8 mouse cellular contexts compared by ENCODE assay signal in genomic region chr11:119941794-119942193, GRCm38 (mm10). TPM values are rescaled to one million over a fixed set of nuclear protein-coding genes. Genes with fewer than 3 reads are reported as not detected.
DNase-seq lines count a peak whose midpoint lies in the region; ATAC-seq and TF ChIP-seq lines count a peak whose summit lies in the region.

No protein-coding gene starts in this region.

- H3K4me1 ChIP-seq in heart, embryonic 11.5 days (ENCODE audit: control insufficient read depth, insufficient read depth, low read length), result peaks cover 10% of the 10 kb centered on the region
- H3K4me1 ChIP-seq in E14TG2a.4 (replicated peaks; ENCODE audit: low read depth, low read length), result peaks cover 81% of the 10 kb centered on the region
- peaks cover 74% of the 10 kb centered on the region for H3K4me1 ChIP-seq in forebrain, embryonic 15.5 days
- peaks cover 42% of the 10 kb centered on the region for H3K4me1 ChIP-seq in liver, embryonic 16.5 days (ENCODE audit: control insufficient read depth, low read depth, low read length)

- 10% methylated on average over 8 of the region's 8 CpGs for WGBS in heart, embryonic 11.5 days (ENCODE audit: insufficient replicate concordance)
- WGBS in forebrain, embryonic 15.5 days, result 4% methylated on average over 8 of the region's 8 CpGs
- WGBS in liver, embryonic 16.5 days (ENCODE audit: insufficient replicate concordance), result 16% methylated on average over 8 of the region's 8 CpGs

- peaks cover 7% of the 10 kb centered on the region for H3K27me3 ChIP-seq in heart, embryonic 11.5 days (ENCODE audit: control insufficient read depth, insufficient read depth, low read length)
- H3K27me3 ChIP-seq in E14TG2a.4 (ENCODE audit: insufficient read depth, low read length), result peaks cover 39% of the 10 kb centered on the region
- H3K27me3 ChIP-seq in forebrain, embryonic 15.5 days, result no peaks in the 10 kb centered on the region
- H3K27me3 ChIP-seq in liver, embryonic 16.5 days (ENCODE audit: control insufficient read depth, insufficient read depth, low read depth, low read length), result peaks cover 41% of the 10 kb centered on the region

- no peak for DNase-seq in heart, adult 18-20 months
- no peak for DNase-seq in frontal cortex, postnatal 10 days (ENCODE audit: low spot score in 2 of 2)
- DNase-seq in left cerebral cortex, adult 9 months (ENCODE audit: low spot score in 2 of 2), result no peak
- no peak for DNase-seq in frontal cortex, postnatal 25 days (ENCODE audit: low spot score in 2 of 2)

- H3K36me3 ChIP-seq in heart, embryonic 11.5 days (ENCODE audit: control insufficient read depth, insufficient read depth, low read length), result no peaks in the 10 kb centered on the region
- peaks cover 6% of the 10 kb centered on the region; the same call in 1 of the 2 replicates for H3K36me3 ChIP-seq in E14TG2a.4 (ENCODE audit: insufficient read depth, low read length)
- H3K36me3 ChIP-seq in forebrain, embryonic 15.5 days, result no peaks in the 10 kb centered on the region
- no peaks in the 10 kb centered on the region for H3K36me3 ChIP-seq in liver, embryonic 16.5 days (ENCODE audit: control insufficient read depth, insufficient read depth)

- peak overlapping the region; percentile 64; the same call in 1 of the 2 replicates for H3K9ac ChIP-seq in heart, embryonic 11.5 days (ENCODE audit: low read depth, low read length)
- peak overlapping the region; percentile 72; the same call in 1 of the 2 replicates for H3K9ac ChIP-seq in forebrain, embryonic 15.5 days (replicated peaks)
- no peak overlapping the region; the same call in 1 of the 2 replicates for H3K9ac ChIP-seq in liver, embryonic 16.5 days (ENCODE audit: low read depth, low read length)

- H3K27ac ChIP-seq in heart, embryonic 11.5 days (ENCODE audit: low read depth, low read length), result no peak overlapping the region
- peak overlapping the region; percentile 93 for H3K27ac ChIP-seq in forebrain, embryonic 15.5 days (replicated peaks)
- no peak overlapping the region; the same call in 1 of the 2 replicates for H3K27ac ChIP-seq in liver, embryonic 16.5 days (ENCODE audit: low read length)

- ATAC-seq in heart, embryonic 11.5 days (replicated peaks; ENCODE audit: insufficient number of reproducible peaks, low FRiP score, low TSS enrichment), result no peak
- no peak for ATAC-seq in forebrain, embryonic 15.5 days (replicated peaks)
- ATAC-seq in liver, embryonic 16.5 days (ENCODE audit: low read depth), result no peak

- H3K4me3 ChIP-seq in heart, embryonic 11.5 days (ENCODE audit: low read depth, low read length), result peak overlapping the region; percentile 67
- H3K4me3 ChIP-seq in E14TG2a.4 (replicated peaks; ENCODE audit: low read length), result peak overlapping the region; percentile 88
- peak overlapping the region; percentile 91 for H3K4me3 ChIP-seq in forebrain, embryonic 15.5 days
- H3K4me3 ChIP-seq in liver, embryonic 16.5 days (ENCODE audit: low read depth, low read length), result peak overlapping the region; percentile 70

- peak overlapping the region; percentile 90 for H3K4me2 ChIP-seq in heart, embryonic 11.5 days
- peak overlapping the region; percentile 97 for H3K4me2 ChIP-seq in forebrain, embryonic 15.5 days (replicated peaks)
- H3K4me2 ChIP-seq in liver, embryonic 16.5 days (ENCODE audit: low read depth, low read length), result peak overlapping the region; percentile 91

- no peaks in the 10 kb centered on the region for H3K9me3 ChIP-seq in heart, embryonic 11.5 days (replicated peaks; ENCODE audit: control insufficient read depth, low read length)
- no peaks in the 10 kb centered on the region for H3K9me3 ChIP-seq in E14TG2a.4 (ENCODE audit: low read length)
- H3K9me3 ChIP-seq in forebrain, embryonic 15.5 days, result no peaks in the 10 kb centered on the region
- no peaks in the 10 kb centered on the region for H3K9me3 ChIP-seq in liver, embryonic 16.5 days (replicated peaks; ENCODE audit: control insufficient read depth, low read length)

- TF ChIP-seq CTCF in E14TG2a.4 (conservative IDR thresholded peaks at IDR 0.05; ENCODE audit: low read length), result no peak

RNA-seq across cellular contexts. Expression of gene Baiap2, which starts 0.8 kb away (rescaled TPM):
- polyA plus RNA-seq in heart, embryonic 11.5 days (2014; fragmentation: Nextera tagmentation; extraction: Ambion mirVana), result 12.8 and 15.4 TPM in 2 replicates
- 10 to 100 TPM in 1 of 2 experiments, 1 to 10 TPM in 1; 6.5 to 10.7 TPM for total RNA-seq in heart, adult 18-20 months (2021)
- polyA plus RNA-seq in forebrain, embryonic 15.5 days (2015; fragmentation: Nextera tagmentation; extraction: Ambion mirVana), result 28.1 and 34.0 TPM in 2 replicates
- polyA plus RNA-seq in liver, embryonic 16.5 days (2015; fragmentation: Nextera tagmentation; extraction: Ambion mirVana), result 8.1 and 10.1 TPM in 2 replicates

RNA-seq across cellular contexts. Expression of gene Chmp6, which starts 28.6 kb away (rescaled TPM):
- polyA plus RNA-seq in heart, embryonic 11.5 days (2014; fragmentation: Nextera tagmentation; extraction: Ambion mirVana), result 63.7 and 66.4 TPM in 2 replicates
- total RNA-seq in heart, adult 18-20 months (2021), result 10 to 100 TPM; 27.8 to 30.2 TPM
- polyA plus RNA-seq in forebrain, embryonic 15.5 days (2015; fragmentation: Nextera tagmentation; extraction: Ambion mirVana), result 94.2 and 95.7 TPM in 2 replicates
- polyA plus RNA-seq in liver, embryonic 16.5 days (2015; fragmentation: Nextera tagmentation; extraction: Ambion mirVana), result 23.5 and 25.4 TPM in 2 replicates
